Mouse (Mus musculus): ENCODE measurements around the gene Clba1. TPM values are rescaled to one million over a fixed set of nuclear protein-coding genes. Genes with fewer than 3 reads are reported as not detected.

The Clba1 gene
- polyA plus RNA-seq, 1 experiment from 2014 or later, result 4.3 TPM

DNA sequence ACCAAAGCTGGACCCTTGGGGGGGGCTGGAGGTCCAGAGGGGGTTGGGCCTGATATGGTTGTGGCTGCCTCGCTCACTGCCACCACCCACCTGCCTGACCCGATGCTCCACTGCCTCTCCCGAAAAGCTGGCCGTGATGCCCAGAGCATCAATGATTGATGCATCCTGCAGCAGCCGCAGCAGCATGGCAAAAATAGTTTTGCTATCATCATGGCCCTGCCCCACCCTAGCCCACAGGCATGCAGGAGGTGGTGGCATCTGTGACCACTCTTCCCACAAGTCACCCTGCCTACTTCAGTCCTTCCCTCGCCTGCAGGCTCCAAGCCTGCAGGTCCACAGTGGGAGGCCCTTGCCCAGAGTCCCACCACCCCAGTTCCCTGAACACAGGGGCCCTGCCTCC is 2.7 kb upstream of the Clba1 start:
- H3K27me3 ChIP-seq (replicated peaks; ENCODE audit: control insufficient read depth, insufficient read depth, low read length), result peaks cover 13% of the 10 kb centered on the region
- H3K4me3 ChIP-seq (ENCODE audit: low read depth, low read length), result no peak overlapping the region
- H3K4me2 ChIP-seq (ENCODE audit: low read length), result no peak overlapping the region
- no peak overlapping the region for H3K9ac ChIP-seq (ENCODE audit: low read length)
- H3K36me3 ChIP-seq (ENCODE audit: control insufficient read depth, insufficient read depth, low read length), result no peaks in the 10 kb centered on the region
- H3K9me3 ChIP-seq (ENCODE audit: control insufficient read depth, low read length), result no peaks in the 10 kb centered on the region
- 76% methylated on average over 6 of the region's 6 CpGs for WGBS
- no peak overlapping the region for H3K27ac ChIP-seq (ENCODE audit: low read depth)
- DNase-seq (ENCODE audit: low spot score) (no peak), ATAC-seq (replicated peaks; ENCODE audit: low FRiP score, low TSS enrichment, low read depth) (no peak)
- peaks cover 5% of the 10 kb centered on the region; the same call in 1 of the 2 replicates for H3K4me1 ChIP-seq (replicated peaks; ENCODE audit: control insufficient read depth, insufficient read depth, low read length)

DNA sequence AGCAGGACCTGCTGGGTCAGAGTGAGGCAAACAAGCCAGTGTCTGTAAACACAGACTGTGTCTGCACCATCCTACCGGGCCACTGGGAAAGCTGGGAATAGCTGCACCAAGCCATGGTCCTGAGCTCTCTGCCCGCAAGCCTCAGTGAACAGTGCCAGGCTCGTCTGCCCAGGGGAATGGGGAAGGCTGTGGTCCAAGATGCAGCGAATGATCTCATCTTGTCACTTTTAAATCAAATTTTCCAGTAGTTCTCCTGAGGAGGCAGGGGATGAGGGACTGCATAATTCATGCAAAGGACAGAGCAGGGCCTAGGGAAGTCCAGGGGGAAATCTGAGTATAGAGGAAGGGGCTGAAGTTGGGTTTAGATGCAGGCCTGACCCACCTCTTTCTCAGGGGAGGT is 941 bp upstream of the Clba1 start:
- Histone ChIP-seq H3K27me3 (replicated peaks; ENCODE audit: control insufficient read depth, insufficient read depth, low read length) (no peaks in the 10 kb centered on the region), H3K9me3 (ENCODE audit: control insufficient read depth, low read length) (no peaks in the 10 kb centered on the region), H3K9ac (ENCODE audit: low read length) (no peak overlapping the region), H3K4me3 (ENCODE audit: low read depth, low read length) (no peak overlapping the region), H3K4me2 (ENCODE audit: low read length) (no peak overlapping the region), H3K27ac (ENCODE audit: low read depth) (no peak overlapping the region), H3K4me1 (replicated peaks; ENCODE audit: control insufficient read depth, insufficient read depth, low read length) (peaks cover 2% of the 10 kb centered on the region; the same call in 1 of the 2 replicates), H3K36me3 (ENCODE audit: control insufficient read depth, insufficient read depth, low read length) (no peaks in the 10 kb centered on the region)
- DNase-seq (ENCODE audit: low spot score) (no peak), ATAC-seq (replicated peaks; ENCODE audit: low FRiP score, low TSS enrichment, low read depth) (no peak)
- WGBS, result 67% methylated on average over 4 of the region's 4 CpGs

DNA sequence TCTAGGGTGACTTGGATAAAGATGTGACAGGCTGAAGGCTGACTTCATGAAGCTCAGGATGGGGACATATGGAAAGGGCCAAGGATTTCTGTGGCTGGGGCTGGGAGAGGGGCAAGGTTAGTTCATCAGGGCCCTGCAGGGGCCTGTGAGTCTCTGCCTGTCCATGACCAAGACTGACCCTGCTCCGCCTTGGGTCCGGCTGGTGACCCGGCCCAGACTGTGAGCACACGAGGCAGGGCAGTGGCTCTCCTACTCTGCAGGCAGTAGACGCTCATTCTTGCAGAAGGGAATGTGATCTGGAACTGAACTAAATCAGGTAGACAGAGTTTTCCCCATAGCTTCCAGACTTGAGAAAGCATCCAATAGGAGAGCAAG is 538 bp upstream of the Clba1 start:
- 67% methylated on average over 5 of the region's 5 CpGs for WGBS
- peak overlapping the region; percentile 61 for H3K4me3 ChIP-seq (ENCODE audit: low read depth, low read length)
- H3K27me3 ChIP-seq (replicated peaks; ENCODE audit: control insufficient read depth, insufficient read depth, low read length), result no peaks in the 10 kb centered on the region
- H3K4me2 ChIP-seq (ENCODE audit: low read length), result peak overlapping the region; percentile 98
- no peaks in the 10 kb centered on the region for H3K36me3 ChIP-seq (ENCODE audit: control insufficient read depth, insufficient read depth, low read length)
- DNase-seq (ENCODE audit: low spot score), result no peak
- peak; percentile 36 for ATAC-seq (replicated peaks; ENCODE audit: low FRiP score, low TSS enrichment, low read depth)
- no peaks in the 10 kb centered on the region for H3K9me3 ChIP-seq (ENCODE audit: control insufficient read depth, low read length)
- no peak overlapping the region for H3K27ac ChIP-seq (ENCODE audit: low read depth)
- H3K9ac ChIP-seq (ENCODE audit: low read length), result peak overlapping the region; percentile 54
- H3K4me1 ChIP-seq (replicated peaks; ENCODE audit: control insufficient read depth, insufficient read depth, low read length), result peaks cover 2% of the 10 kb centered on the region; the same call in 1 of the 2 replicates

DNA sequence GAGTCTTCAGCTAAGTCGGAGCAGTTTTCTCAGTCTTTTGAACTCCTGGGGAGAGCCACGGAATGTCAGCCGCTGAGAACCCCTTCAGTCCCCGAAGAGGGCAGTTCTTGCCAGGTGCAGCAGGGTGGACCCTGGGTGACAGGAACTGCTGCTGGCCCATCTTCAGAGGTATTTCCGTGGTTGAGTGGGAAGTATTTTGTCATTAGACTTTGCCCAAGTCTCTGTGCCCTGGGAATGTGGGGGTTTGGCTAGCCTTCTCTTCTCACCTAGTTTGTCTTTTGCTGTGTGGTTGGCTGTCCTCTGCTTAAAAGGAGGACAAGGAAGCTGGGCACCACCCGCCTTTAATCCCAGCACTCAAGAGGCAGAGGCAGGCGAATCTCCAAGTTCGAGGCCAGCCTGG is 904 bp downstream of the Clba1 start:
- H3K36me3 ChIP-seq (ENCODE audit: control insufficient read depth, insufficient read depth, low read length), result 0 out of 2 replicates have a peak, but pooled peaks cover 7% of the 10 kb centered on the region
- peak overlapping the region; percentile 61 for H3K4me3 ChIP-seq (ENCODE audit: low read depth, low read length)
- ATAC-seq (replicated peaks; ENCODE audit: low FRiP score, low TSS enrichment, low read depth) (no peak), DNase-seq (ENCODE audit: low spot score) (no peak)
- H3K9ac ChIP-seq (ENCODE audit: low read length), result peak overlapping the region; percentile 54
- no peaks in the 10 kb centered on the region for H3K27me3 ChIP-seq (replicated peaks; ENCODE audit: control insufficient read depth, insufficient read depth, low read length)
- no peaks in the 10 kb centered on the region for H3K9me3 ChIP-seq (ENCODE audit: control insufficient read depth, low read length)
- peaks cover 2% of the 10 kb centered on the region; the same call in 1 of the 2 replicates for H3K4me1 ChIP-seq (replicated peaks; ENCODE audit: control insufficient read depth, insufficient read depth, low read length)
- no peak overlapping the region for H3K27ac ChIP-seq (ENCODE audit: low read depth)
- WGBS, result 23% methylated on average over 8 of the region's 8 CpGs
- peak overlapping the region; percentile 98 for H3K4me2 ChIP-seq (ENCODE audit: low read length)

DNA sequence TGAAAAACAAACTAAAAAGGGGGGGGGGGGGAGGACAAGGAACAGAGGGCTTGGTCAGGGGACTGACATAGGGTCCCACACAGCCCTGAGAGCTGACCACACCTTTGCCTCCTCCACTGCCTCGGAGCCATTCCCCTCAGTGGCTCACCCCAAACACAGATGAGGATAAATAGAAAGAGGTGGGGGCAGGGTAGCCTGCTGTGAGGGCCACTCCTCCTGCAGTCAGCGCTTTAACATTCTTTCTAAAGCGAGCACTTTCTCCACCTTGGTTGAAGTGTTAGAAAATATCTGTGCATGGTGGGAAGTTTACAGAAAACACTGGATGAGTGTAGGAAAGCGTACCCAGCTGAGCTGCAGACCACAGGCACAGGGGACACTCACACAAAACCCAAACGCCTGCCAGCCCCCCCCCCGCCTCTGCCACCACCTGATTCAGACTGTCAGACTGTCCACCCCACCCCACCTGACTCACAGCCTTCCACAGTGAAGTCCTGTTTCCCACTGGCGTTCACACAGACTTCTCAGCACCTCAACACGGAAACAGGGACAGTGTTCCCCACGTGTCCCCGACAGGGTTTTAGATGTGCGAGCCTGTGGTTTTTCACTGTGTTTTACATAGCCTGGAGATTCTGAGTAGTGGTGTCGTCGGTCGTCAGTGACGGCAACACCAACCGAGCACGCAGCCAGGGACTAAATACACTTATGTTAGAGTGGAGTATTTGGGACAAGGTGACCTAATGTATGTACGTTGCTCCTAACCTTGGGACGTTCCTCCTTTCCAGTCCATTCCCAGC is 1.6 kb downstream of the Clba1 start:
- H3K4me2 ChIP-seq (ENCODE audit: low read length), result peak overlapping the region; percentile 98
- H3K36me3 ChIP-seq (ENCODE audit: control insufficient read depth, insufficient read depth, low read length), result peaks cover 12% of the 10 kb centered on the region; the same call in 1 of the 2 replicates
- H3K4me3 ChIP-seq (ENCODE audit: low read depth, low read length), result no peak overlapping the region
- no peak overlapping the region for H3K9ac ChIP-seq (ENCODE audit: low read length)
- WGBS, result 61% methylated on average over 19 of the region's 19 CpGs
- H3K27ac ChIP-seq (ENCODE audit: low read depth), result no peak overlapping the region
- no peaks in the 10 kb centered on the region for H3K9me3 ChIP-seq (ENCODE audit: control insufficient read depth, low read length)
- ATAC-seq (replicated peaks; ENCODE audit: low FRiP score, low TSS enrichment, low read depth) (no peak), DNase-seq (ENCODE audit: low spot score) (no peak)
- H3K27me3 ChIP-seq (replicated peaks; ENCODE audit: control insufficient read depth, insufficient read depth, low read length), result no peaks in the 10 kb centered on the region
- peaks cover 2% of the 10 kb centered on the region; the same call in 1 of the 2 replicates for H3K4me1 ChIP-seq (replicated peaks; ENCODE audit: control insufficient read depth, insufficient read depth, low read length)

DNA sequence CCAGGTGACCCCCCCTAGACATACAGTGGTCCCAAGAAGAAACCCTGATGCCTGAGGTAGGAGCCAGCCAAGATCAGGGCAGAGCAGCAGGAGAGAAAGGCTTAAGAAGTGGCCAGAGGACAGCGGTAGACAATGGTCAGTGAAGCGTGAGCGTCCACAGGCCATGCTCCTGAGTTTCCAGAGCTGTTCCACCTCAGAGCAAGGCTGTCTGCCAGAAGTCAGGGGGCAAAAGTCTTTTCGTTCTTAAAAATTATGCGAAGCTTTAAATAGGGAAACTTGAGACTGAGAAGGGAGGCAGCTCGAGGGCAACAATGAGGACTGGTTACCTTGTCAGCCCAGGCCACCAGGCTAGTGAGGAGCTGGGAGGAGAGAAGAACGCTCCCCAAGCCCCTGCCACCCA is 4.6 kb downstream of the Clba1 start:
- WGBS, result 89% methylated on average over 7 of the region's 7 CpGs
- H3K27ac ChIP-seq (ENCODE audit: low read depth), result no peak overlapping the region

DNA sequence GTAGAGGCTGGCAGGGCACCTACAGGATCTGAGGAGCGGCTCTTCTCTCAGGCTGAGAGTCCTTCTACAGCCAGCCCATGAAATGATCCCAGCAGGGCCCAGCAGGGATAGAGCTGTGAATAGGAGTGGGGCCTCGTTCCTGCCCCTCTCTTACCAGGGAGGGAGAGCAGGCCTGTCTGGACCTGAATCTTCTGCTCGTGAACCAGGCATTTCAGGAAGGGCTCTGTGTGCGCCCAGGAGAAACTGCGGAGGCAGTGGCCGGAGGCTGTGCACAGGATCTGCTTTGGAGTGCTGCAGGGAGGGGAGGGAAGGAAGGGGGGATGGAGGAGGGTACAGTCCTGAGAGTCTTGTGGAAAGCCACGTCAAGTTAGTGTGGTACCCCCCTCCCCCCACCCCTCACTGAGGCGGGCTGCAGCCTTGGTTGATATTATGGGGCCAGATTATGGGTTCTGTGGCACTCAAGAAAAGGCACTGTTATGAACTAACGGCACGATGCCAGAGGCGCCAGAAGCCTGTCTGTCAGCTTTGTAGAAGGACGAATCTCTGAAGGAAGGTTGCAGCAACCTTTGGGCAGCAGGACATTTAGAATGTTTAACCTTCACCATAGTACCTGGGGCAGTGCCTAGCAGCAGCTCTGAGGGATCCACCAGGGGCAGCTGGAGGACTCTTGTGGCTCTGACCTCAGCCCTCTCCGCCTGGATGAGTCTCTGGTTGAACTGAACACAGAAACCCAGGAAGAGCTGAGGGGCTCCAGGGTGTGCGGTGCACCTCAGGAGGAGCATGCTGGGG is 6.1 kb downstream of the Clba1 start:
- no peak overlapping the region for H3K9ac ChIP-seq (ENCODE audit: low read length)
- H3K4me2 ChIP-seq (ENCODE audit: low read length), result no peak overlapping the region
- WGBS, result 71% methylated on average over 14 of the region's 14 CpGs
- H3K27me3 ChIP-seq (replicated peaks; ENCODE audit: control insufficient read depth, insufficient read depth, low read length), result no peaks in the 10 kb centered on the region
- H3K4me3 ChIP-seq (ENCODE audit: low read depth, low read length), result no peak overlapping the region
- H3K9me3 ChIP-seq (ENCODE audit: control insufficient read depth, low read length), result no peaks in the 10 kb centered on the region
- ATAC-seq (replicated peaks; ENCODE audit: low FRiP score, low TSS enrichment, low read depth), result no peak
- no peak for DNase-seq (ENCODE audit: low spot score)
- H3K4me1 ChIP-seq (replicated peaks; ENCODE audit: control insufficient read depth, insufficient read depth, low read length), result no peaks in the 10 kb centered on the region
- H3K27ac ChIP-seq (ENCODE audit: low read depth), result no peak overlapping the region
- H3K36me3 ChIP-seq (ENCODE audit: control insufficient read depth, insufficient read depth, low read length), result peaks cover 52% of the 10 kb centered on the region

More for the DNA sequence above, 4.6 kb downstream of the Clba1 start:
- no peak for DNase-seq (ENCODE audit: low spot score)
- peaks cover under 1% of the 10 kb centered on the region; the same call in 1 of the 2 replicates for H3K4me1 ChIP-seq (replicated peaks; ENCODE audit: control insufficient read depth, insufficient read depth, low read length)
- H3K4me2 ChIP-seq (ENCODE audit: low read length), result no peak overlapping the region
- no peaks in the 10 kb centered on the region for H3K9me3 ChIP-seq (ENCODE audit: control insufficient read depth, low read length)
- no peak overlapping the region for H3K4me3 ChIP-seq (ENCODE audit: low read depth, low read length)
- ATAC-seq (replicated peaks; ENCODE audit: low FRiP score, low TSS enrichment, low read depth), result no peak
- peaks cover 37% of the 10 kb centered on the region for H3K36me3 ChIP-seq (ENCODE audit: control insufficient read depth, insufficient read depth, low read length)
- no peaks in the 10 kb centered on the region for H3K27me3 ChIP-seq (replicated peaks; ENCODE audit: control insufficient read depth, insufficient read depth, low read length)
- no peak overlapping the region for H3K9ac ChIP-seq (ENCODE audit: low read length)

DNA sequence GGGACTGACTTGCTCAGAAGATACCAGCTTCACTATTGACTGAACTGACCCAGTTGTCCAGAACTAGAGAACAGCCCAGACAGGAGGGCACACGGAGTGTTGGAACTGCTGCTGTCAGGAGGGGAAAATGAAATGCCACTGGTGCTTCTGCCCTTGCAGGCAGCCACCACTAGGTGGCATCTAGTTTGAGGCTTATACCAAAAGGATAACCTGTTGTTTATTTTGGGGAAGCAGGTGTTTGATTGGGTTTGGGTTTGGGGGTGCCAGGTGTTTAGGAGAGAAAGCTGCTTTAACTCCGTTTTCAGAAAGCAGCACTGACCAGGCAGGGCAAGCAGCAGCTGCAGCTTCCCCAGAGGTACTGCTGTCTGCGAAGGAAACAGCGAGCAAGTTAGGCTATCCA is 7.6 kb downstream of the Clba1 start:
- Histone ChIP-seq H3K36me3 (ENCODE audit: control insufficient read depth, insufficient read depth, low read length) (peaks cover 65% of the 10 kb centered on the region), H3K27me3 (replicated peaks; ENCODE audit: control insufficient read depth, insufficient read depth, low read length) (no peaks in the 10 kb centered on the region), H3K9ac (ENCODE audit: low read length) (no peak overlapping the region), H3K4me1 (replicated peaks; ENCODE audit: control insufficient read depth, insufficient read depth, low read length) (0 out of 2 replicates have a peak, but pooled peaks cover 2% of the 10 kb centered on the region), H3K4me3 (ENCODE audit: low read depth, low read length) (no peak overlapping the region), H3K27ac (ENCODE audit: low read depth) (no peak overlapping the region), H3K9me3 (ENCODE audit: control insufficient read depth, low read length) (no peaks in the 10 kb centered on the region), H3K4me2 (ENCODE audit: low read length) (no peak overlapping the region)
- 53% methylated on average over 4 of the region's 4 CpGs for WGBS
- ATAC-seq (replicated peaks; ENCODE audit: low FRiP score, low TSS enrichment, low read depth) (0 out of 2 replicates have a peak, but pooled peaks have one; percentile 29), DNase-seq (ENCODE audit: low spot score) (peak; percentile 65)

Data from intestine, embryonic 14.5 days (tissue).